Mouse (Mus musculus): ENCODE data around the gene Hsd17b1. TPM values are rescaled to one million over a fixed set of nuclear protein-coding genes. Genes with fewer than 3 reads are reported as not detected.

The Hsd17b1 gene
- 0.16 and 0.43 TPM in 2 replicates for polyA plus RNA-seq (2014; fragmentation: Nextera tagmentation; extraction: Ambion mirVana)

- 64% methylated on average over 9 of the region's 9 CpGs for WGBS
- Histone ChIP-seq H3K9ac (replicated peaks; ENCODE audit: low read length) (no peak within 1 kb of the TSS), H3K9me3 (ENCODE audit: control insufficient read depth, low read length) (no peaks in the 10 kb centered on the region), H3K4me2 (ENCODE audit: low read length) (no peak within 1 kb of the TSS), H3K4me1 (ENCODE audit: control insufficient read depth, insufficient read depth, low read length) (peaks cover 10% of the 10 kb centered on the region), H3K27ac (replicated peaks; ENCODE audit: low read depth, low read length) (no peak within 1 kb of the TSS), H3K27me3 (ENCODE audit: control insufficient read depth, insufficient read depth, low read length) (peaks cover 39% of the 10 kb centered on the region), H3K4me3 (replicated peaks; ENCODE audit: low read depth, low read length) (no peak within 1 kb of the TSS), H3K36me3 (ENCODE audit: control insufficient read depth, insufficient read depth, low read length) (no peaks in the 10 kb centered on the region)
- DNase-seq = no peak
- no peak for ATAC-seq (ENCODE audit: low FRiP score, low TSS enrichment)
Observed at GRCm38 (mm10) chr11:101078121-101078520, at the start of gene Hsd17b1. TSS of gene Hsd17b1 (plus strand) at chr11:101078411.

GRCm38 (mm10) chr11:101029320-101029719 lies 48.9 kb upstream of the Hsd17b1 start:
- Histone ChIP-seq H3K27me3 (ENCODE audit: control insufficient read depth, insufficient read depth, low read length) (no peaks in the 10 kb centered on the region), H3K4me3 (replicated peaks; ENCODE audit: low read depth, low read length) (no peak overlapping the region), H3K9ac (replicated peaks; ENCODE audit: low read length) (no peak overlapping the region), H3K9me3 (ENCODE audit: control insufficient read depth, low read length) (no peaks in the 10 kb centered on the region), H3K27ac (replicated peaks; ENCODE audit: low read depth, low read length) (no peak overlapping the region), H3K4me1 (ENCODE audit: control insufficient read depth, insufficient read depth, low read length) (no peaks in the 10 kb centered on the region), H3K36me3 (ENCODE audit: control insufficient read depth, insufficient read depth, low read length) (peaks cover 93% of the 10 kb centered on the region), H3K4me2 (ENCODE audit: low read length) (no peak overlapping the region)
- 94% methylated on average over 8 of the region's 8 CpGs for WGBS
- DNase-seq (no peak), ATAC-seq (ENCODE audit: low FRiP score, low TSS enrichment) (no peak)

DNA sequence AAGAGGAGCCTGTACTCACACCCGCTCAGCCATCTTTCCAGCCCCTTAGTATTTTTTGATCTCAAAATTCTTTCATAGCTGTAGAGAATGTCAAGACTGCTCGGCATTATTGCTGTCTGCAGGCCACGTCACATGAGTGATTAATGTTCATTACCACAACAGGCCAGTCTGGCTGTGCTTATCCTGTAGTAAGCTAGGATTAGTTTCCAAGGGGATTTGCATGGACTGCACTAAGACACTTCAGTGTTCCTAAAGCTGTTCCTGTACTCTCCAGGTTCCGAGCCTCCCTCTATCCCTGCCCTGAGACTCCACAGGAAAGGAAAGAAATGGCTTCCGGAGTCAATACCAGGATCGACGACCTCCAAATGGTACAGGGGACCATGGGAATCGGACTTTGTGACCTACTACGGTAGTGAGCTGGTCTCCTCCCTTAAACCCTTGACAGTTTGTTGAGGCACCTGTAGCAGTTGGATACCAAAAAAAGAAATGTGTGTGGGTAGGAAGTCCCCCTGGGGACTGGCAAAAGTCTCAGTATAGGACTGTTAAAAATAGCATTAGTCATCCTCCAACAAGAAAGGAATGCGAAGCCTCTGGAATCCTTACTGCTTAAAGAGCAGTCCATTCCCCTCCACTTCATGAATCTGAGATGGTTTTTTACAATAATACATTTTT lies 47.9 kb upstream of the Hsd17b1 start:
- H3K9me3 ChIP-seq (ENCODE audit: control insufficient read depth, low read length) = no peaks in the 10 kb centered on the region
- 89% methylated on average over 10 of the region's 10 CpGs for WGBS
- H3K4me2 ChIP-seq (ENCODE audit: low read length) = no peak overlapping the region
- no peak overlapping the region for H3K9ac ChIP-seq (replicated peaks; ENCODE audit: low read length)
- DNase-seq (no peak), ATAC-seq (ENCODE audit: low FRiP score, low TSS enrichment) (no peak)
- H3K36me3 ChIP-seq (ENCODE audit: control insufficient read depth, insufficient read depth, low read length) = peaks cover 94% of the 10 kb centered on the region
- H3K27me3 ChIP-seq (ENCODE audit: control insufficient read depth, insufficient read depth, low read length) = no peaks in the 10 kb centered on the region
- H3K4me1 ChIP-seq (ENCODE audit: control insufficient read depth, insufficient read depth, low read length) = no peaks in the 10 kb centered on the region
- no peak overlapping the region for H3K27ac ChIP-seq (replicated peaks; ENCODE audit: low read depth, low read length)
- no peak overlapping the region for H3K4me3 ChIP-seq (replicated peaks; ENCODE audit: low read depth, low read length)

DNA sequence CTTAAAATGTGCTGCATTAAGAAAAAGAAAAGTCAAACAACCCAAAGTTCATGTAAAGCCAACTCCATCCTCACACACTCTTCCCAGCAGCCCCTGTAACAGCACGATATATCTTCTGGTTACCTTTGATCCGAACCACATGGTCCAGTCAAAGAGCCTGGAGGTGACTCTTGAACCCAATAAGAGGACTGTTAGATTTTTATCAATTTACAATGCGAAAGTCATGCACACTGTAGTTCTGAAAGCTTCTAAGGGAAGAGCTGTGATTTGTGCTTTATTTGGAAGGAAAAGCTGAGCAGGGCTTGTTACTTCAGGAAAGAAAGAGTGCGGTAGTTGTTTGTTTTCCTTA lies 47.4 kb upstream of the Hsd17b1 start:
- Histone ChIP-seq H3K4me3 (replicated peaks; ENCODE audit: low read depth, low read length) (no peak overlapping the region), H3K9me3 (ENCODE audit: control insufficient read depth, low read length) (no peaks in the 10 kb centered on the region), H3K9ac (replicated peaks; ENCODE audit: low read length) (no peak overlapping the region), H3K27me3 (ENCODE audit: control insufficient read depth, insufficient read depth, low read length) (no peaks in the 10 kb centered on the region), H3K4me1 (ENCODE audit: control insufficient read depth, insufficient read depth, low read length) (no peaks in the 10 kb centered on the region), H3K36me3 (ENCODE audit: control insufficient read depth, insufficient read depth, low read length) (peaks cover 94% of the 10 kb centered on the region), H3K27ac (replicated peaks; ENCODE audit: low read depth, low read length) (no peak overlapping the region), H3K4me2 (ENCODE audit: low read length) (no peak overlapping the region)
- DNase-seq (no peak), ATAC-seq (ENCODE audit: low FRiP score, low TSS enrichment) (no peak)
- 94% methylated on average over 4 of the region's 4 CpGs for WGBS

DNA sequence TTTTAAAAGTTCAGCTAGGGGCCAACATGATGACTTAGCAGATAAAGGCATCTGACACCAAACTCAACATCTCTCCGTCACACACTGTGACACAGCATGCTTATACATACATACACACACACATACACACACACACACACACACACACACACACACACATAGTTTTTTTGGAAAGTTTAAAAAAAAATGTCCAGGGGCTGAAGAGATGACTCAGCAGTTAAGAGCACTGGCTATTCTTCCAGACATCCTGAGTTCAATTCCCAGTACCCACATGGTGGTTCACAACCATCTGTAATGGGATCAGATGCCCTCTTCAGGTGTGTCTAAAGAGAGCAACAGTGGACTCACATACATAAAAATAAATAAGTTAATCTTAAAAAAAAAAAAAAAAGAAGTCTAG lies 46.7 kb upstream of the Hsd17b1 start:
- H3K4me1 ChIP-seq (ENCODE audit: control insufficient read depth, insufficient read depth, low read length) = no peaks in the 10 kb centered on the region
- no peak overlapping the region for H3K9ac ChIP-seq (replicated peaks; ENCODE audit: low read length)
- 95% methylated on average over 1 of the region's 1 CpGs for WGBS

DNA sequence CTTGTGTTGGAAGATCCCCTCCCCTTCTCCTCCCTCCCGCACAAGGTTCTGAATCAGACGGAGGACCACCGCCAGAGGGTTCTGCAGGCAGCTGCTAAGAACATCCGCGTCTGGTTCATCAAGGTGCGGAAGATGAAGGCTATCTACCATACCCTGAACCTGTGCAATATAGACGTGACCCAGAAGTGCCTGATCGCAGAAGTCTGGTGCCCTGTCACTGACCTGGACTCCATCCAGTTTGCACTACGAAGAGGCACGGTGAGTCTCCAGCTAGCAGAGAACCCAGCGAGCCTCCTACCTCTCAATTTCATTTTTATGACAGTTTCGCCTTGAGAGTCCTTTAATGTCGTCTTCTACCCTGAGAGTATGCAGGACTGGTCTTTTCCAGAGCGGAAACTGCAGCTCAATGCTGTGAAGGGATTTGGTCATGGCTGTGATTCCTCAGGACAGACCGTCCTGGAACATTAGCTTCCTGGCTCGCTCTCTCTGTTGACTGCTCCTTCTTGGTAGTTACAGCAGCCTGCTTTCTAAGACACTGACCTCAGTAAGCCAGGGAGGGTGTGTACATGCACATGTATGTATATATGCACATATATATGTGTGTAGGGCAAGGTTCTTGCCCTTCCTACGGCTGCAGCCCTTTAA lies 44.2 kb upstream of the Hsd17b1 start:
- Histone ChIP-seq H3K27me3 (ENCODE audit: control insufficient read depth, insufficient read depth, low read length) (no peaks in the 10 kb centered on the region), H3K36me3 (ENCODE audit: control insufficient read depth, insufficient read depth, low read length) (peaks cover 94% of the 10 kb centered on the region), H3K9ac (replicated peaks; ENCODE audit: low read length) (no peak overlapping the region), H3K9me3 (ENCODE audit: control insufficient read depth, low read length) (no peaks in the 10 kb centered on the region), H3K4me1 (ENCODE audit: control insufficient read depth, insufficient read depth, low read length) (no peaks in the 10 kb centered on the region), H3K4me3 (replicated peaks; ENCODE audit: low read depth, low read length) (no peak overlapping the region), H3K27ac (replicated peaks; ENCODE audit: low read depth, low read length) (no peak overlapping the region), H3K4me2 (ENCODE audit: low read length) (no peak overlapping the region)
- 95% methylated on average over 17 of the region's 17 CpGs for WGBS
- DNase-seq (no peak), ATAC-seq (ENCODE audit: low FRiP score, low TSS enrichment) (no peak)

More for the DNA sequence above, 46.7 kb upstream of the Hsd17b1 start:
- no peak for ATAC-seq (ENCODE audit: low FRiP score, low TSS enrichment)
- H3K36me3 ChIP-seq (ENCODE audit: control insufficient read depth, insufficient read depth, low read length) = peaks cover 92% of the 10 kb centered on the region
- DNase-seq = no peak
- no peaks in the 10 kb centered on the region for H3K9me3 ChIP-seq (ENCODE audit: control insufficient read depth, low read length)
- H3K4me3 ChIP-seq (replicated peaks; ENCODE audit: low read depth, low read length) = no peak overlapping the region
- no peak overlapping the region for H3K27ac ChIP-seq (replicated peaks; ENCODE audit: low read depth, low read length)
- no peak overlapping the region for H3K4me2 ChIP-seq (ENCODE audit: low read length)
- no peaks in the 10 kb centered on the region for H3K27me3 ChIP-seq (ENCODE audit: control insufficient read depth, insufficient read depth, low read length)

DNA sequence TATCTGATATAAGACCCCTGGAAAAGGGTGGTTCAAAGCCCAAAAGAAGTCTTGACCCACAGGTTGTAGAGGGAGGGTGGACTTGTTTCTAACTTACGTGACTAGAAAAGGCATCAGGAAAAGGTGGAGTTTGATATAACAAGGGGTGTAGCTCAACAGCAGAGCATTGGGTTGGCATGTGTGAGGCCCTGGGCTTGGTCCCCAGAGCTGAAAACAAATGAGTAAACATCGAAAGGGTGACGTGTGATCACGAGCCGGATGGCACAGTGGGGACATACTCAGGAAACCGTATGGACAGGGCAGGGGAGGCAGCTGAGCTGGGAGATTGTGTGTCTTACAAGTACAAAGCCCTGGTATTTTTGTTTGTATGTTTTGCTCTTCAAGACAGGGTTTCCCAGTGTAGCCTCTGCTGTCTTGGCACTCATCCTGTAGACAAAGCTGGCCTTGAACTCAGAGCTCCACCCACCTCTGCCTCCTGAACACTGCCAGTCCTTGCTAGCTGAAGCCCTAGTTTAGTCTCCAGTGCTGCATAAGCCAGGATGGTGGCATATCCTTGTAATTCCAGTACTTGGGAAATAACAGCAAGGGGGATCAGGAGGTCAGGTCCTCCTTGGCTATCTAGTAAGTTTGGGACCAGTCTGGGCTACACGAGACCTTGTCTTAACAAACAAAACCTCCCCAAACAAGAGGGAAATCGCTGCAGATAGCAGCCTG lies 43.4 kb upstream of the Hsd17b1 start:
- Histone ChIP-seq H3K36me3 (ENCODE audit: control insufficient read depth, insufficient read depth, low read length) (peaks cover 94% of the 10 kb centered on the region), H3K4me3 (replicated peaks; ENCODE audit: low read depth, low read length) (no peak overlapping the region), H3K9me3 (ENCODE audit: control insufficient read depth, low read length) (no peaks in the 10 kb centered on the region), H3K4me2 (ENCODE audit: low read length) (no peak overlapping the region), H3K27me3 (ENCODE audit: control insufficient read depth, insufficient read depth, low read length) (no peaks in the 10 kb centered on the region), H3K9ac (replicated peaks; ENCODE audit: low read length) (no peak overlapping the region), H3K4me1 (ENCODE audit: control insufficient read depth, insufficient read depth, low read length) (no peaks in the 10 kb centered on the region), H3K27ac (replicated peaks; ENCODE audit: low read depth, low read length) (no peak overlapping the region)
- no peak for DNase-seq
- no peak for ATAC-seq (ENCODE audit: low FRiP score, low TSS enrichment)
- 92% methylated on average over 8 of the region's 8 CpGs for WGBS

GRCm38 (mm10) chr11:101035328-101035695 lies 42.9 kb upstream of the Hsd17b1 start:
- no peaks in the 10 kb centered on the region for H3K27me3 ChIP-seq (ENCODE audit: control insufficient read depth, insufficient read depth, low read length)
- no peak overlapping the region for H3K27ac ChIP-seq (replicated peaks; ENCODE audit: low read depth, low read length)
- H3K4me3 ChIP-seq (replicated peaks; ENCODE audit: low read depth, low read length) = no peak overlapping the region
- no peaks in the 10 kb centered on the region for H3K9me3 ChIP-seq (ENCODE audit: control insufficient read depth, low read length)
- no peaks in the 10 kb centered on the region for H3K4me1 ChIP-seq (ENCODE audit: control insufficient read depth, insufficient read depth, low read length)
- 79% methylated on average over 4 of the region's 4 CpGs for WGBS
- H3K36me3 ChIP-seq (ENCODE audit: control insufficient read depth, insufficient read depth, low read length) = peaks cover 94% of the 10 kb centered on the region
- ATAC-seq (ENCODE audit: low FRiP score, low TSS enrichment) (no peak), DNase-seq (no peak)
- no peak overlapping the region for H3K4me2 ChIP-seq (ENCODE audit: low read length)
- H3K9ac ChIP-seq (replicated peaks; ENCODE audit: low read length) = no peak overlapping the region

DNA sequence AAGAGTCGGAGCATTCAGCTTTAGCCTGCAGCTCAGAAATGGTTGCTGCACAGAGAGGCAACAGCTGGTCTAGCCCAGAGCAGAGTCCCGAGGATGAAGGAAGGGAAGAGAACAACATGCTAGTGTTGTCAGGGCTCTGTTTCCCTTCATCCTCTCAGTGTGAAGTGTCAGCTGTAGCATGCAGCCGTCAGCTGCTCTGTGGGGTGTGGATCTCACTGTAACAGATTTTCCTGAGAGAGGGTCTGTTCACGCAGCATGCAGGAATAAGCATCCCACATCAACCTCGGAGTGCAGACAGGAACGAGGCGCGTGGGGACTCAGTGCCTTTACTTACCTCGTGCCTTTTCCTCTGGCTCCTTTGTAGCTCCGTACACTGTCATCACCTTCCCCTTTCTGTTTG lies 40.4 kb upstream of the Hsd17b1 start:
- Histone ChIP-seq H3K9ac (replicated peaks; ENCODE audit: low read length) (no peak overlapping the region), H3K36me3 (ENCODE audit: control insufficient read depth, insufficient read depth, low read length) (peaks cover 96% of the 10 kb centered on the region), H3K4me3 (replicated peaks; ENCODE audit: low read depth, low read length) (no peak overlapping the region), H3K27ac (replicated peaks; ENCODE audit: low read depth, low read length) (no peak overlapping the region), H3K4me2 (ENCODE audit: low read length) (no peak overlapping the region), H3K4me1 (ENCODE audit: control insufficient read depth, insufficient read depth, low read length) (no peaks in the 10 kb centered on the region), H3K9me3 (ENCODE audit: control insufficient read depth, low read length) (no peaks in the 10 kb centered on the region), H3K27me3 (ENCODE audit: control insufficient read depth, insufficient read depth, low read length) (no peaks in the 10 kb centered on the region)
- WGBS = 80% methylated on average over 10 of the region's 10 CpGs
- no peak for DNase-seq
- ATAC-seq (ENCODE audit: low FRiP score, low TSS enrichment) = no peak
